Mouse (Mus musculus) CD4-positive naive resting alpha-beta T cell, adult 57 days (primary cell): Measurements from ENCODE around the gene C1d. TPM values are rescaled to one million over a fixed set of nuclear protein-coding genes. Genes with fewer than 3 reads are reported as not detected.

Experiments used
- total RNA-seq: library from RNA; stranded (reverse); gene quantifications from one replicate; pipeline ENCODE4 v1.2.4, GENCODE M21; 2023

Gene C1d
- total RNA-seq: 38.1 TPM

DNA sequence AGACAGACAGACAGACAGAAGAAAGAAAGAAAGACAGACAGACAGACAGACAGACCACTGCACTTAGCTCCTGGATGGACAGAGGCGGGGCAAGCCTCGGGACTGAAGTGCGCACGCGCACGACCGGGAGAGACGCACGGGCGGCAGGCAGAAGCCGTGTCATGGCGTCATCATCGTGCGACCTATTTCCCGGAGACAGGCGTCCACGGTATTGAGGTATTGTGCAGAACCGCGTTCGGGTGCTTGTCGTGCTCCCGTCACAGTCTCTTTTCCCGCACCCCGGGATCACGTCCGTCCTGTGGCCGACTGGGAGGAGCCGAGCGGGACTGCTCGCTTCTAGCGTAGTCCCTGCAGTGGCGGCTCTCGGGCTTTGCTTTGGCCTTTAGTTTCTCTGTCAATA is at the start of gene C1d:
C1d (plus strand) TSS at position 137 of the 400 bp plus-strand sequence.

DNA sequence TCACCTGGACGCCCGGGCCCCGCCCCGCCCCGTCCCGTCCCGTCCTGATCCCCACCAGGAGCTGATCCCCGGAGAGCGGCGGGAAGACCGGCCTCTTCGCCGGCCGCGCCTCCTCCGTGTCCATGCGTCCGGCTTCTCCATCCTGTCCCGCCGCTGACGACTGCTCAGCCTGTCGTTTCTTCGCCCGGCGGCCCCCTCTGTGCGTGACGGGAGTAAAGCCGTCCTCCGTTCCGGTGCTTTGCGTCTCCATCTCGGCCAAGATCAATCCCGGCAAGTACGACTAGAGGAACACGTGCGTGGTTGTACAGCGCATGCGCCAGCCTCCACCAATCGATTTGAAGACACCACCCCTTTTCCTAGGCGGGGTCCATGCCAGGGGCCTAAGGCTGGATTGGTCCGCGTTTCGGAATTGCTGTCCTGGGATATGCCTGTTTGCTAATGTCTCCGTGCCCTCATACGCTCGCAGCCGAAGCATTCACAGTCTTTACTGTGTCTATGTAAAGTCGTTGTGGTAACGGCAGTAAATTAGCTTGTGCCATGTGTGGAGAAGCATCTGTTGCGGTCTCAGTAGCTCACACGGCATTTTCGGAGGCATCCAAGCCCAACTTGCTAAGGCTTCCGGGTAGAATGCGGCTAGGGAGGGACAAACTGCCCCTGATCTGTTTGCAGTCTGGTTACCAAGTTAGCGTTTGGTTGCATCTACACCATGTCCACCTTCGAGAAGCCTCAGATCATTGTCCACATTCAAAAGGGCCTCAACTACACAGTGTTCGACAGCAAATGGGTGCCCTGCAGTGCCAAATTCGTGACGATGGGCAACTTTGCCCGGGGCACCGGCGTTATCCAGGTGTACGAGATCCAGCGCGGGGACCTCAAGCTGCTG is 45.9 kb upstream of the C1d start, which contains the start of gene Pno1:
Pno1 (minus strand) TSS at position 311 of the 883 bp plus-strand sequence.

Other genes with a start within 250 kb of the C1d start
- 5.6 TPM for gene Cnrip1, start 206.0 kb upstream of the C1d start, total RNA-seq
- 16.7 TPM for gene Plek, start 205.2 kb upstream of the C1d start, total RNA-seq
- 81.4 TPM for gene Ppp3r1, start 98.3 kb upstream of the C1d start, total RNA-seq
- gene Wdr92, start 75.5 kb upstream of the C1d start, total RNA-seq: 9.9 TPM
- gene Pno1, start 46.0 kb upstream of the C1d start, total RNA-seq: 24.5 TPM